Mouse (Mus musculus): Measurements from ENCODE around the gene Dab1. TPM values are rescaled to one million over a fixed set of nuclear protein-coding genes. Genes with fewer than 3 reads are reported as not detected.

Dab1 gene
- polyA plus RNA-seq, 1 experiment = not detected

DNA sequence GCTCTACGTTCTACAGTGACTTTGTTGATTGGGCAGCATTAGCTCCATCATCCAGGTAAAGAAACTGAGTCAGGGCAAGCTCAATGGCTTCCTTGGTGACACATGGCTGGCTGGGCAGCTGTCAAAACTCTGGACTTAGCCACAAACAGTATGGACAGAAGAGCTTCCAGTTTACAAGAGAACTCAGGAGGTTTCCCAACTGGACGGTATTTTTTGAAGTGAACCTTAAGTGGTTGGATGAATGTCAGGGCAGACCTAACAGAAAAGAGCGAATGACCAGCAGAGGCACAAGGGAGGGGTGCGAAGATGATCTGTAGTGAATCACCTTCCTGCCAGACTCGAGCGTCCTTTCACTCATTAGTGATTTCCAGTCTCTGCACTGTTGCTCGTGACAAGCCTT is 857.7 kb downstream of the Dab1 start:
- TF ChIP-seq CTCF (IDR thresholded peaks at IDR 0.05; ENCODE audit: borderline replicate concordance, insufficient read depth, low read length) (no peak), POLR2A (IDR thresholded peaks at IDR 0.05; ENCODE audit: low read depth, low read length) (no peak)
- H3K4me1 ChIP-seq (ENCODE audit: control insufficient read depth, insufficient read depth, low read length) = no peaks in the 10 kb centered on the region
- no peak overlapping the region for H3K27ac ChIP-seq (ENCODE audit: insufficient read depth, low read length)
- no peak overlapping the region for H3K4me3 ChIP-seq (ENCODE audit: insufficient read depth, low read length)

- TF ChIP-seq CTCF (IDR thresholded peaks at IDR 0.05; ENCODE audit: borderline replicate concordance, insufficient read depth, low read length) (no peak), POLR2A (IDR thresholded peaks at IDR 0.05; ENCODE audit: low read depth, low read length) (no peak)
- Histone ChIP-seq H3K27ac (ENCODE audit: insufficient read depth, low read length) (no peak overlapping the region), H3K4me1 (ENCODE audit: control insufficient read depth, insufficient read depth, low read length) (no peaks in the 10 kb centered on the region), H3K4me3 (ENCODE audit: insufficient read depth, low read length) (no peak overlapping the region)
These were observed 864.8 kb downstream of the Dab1 start for GRCm38 (mm10) chr4:104483948-104484347.

- Histone ChIP-seq H3K4me1 (ENCODE audit: control insufficient read depth, insufficient read depth, low read length) (no peaks in the 10 kb centered on the region), H3K27ac (ENCODE audit: insufficient read depth, low read length) (no peak overlapping the region), H3K4me3 (ENCODE audit: insufficient read depth, low read length) (no peak overlapping the region)
- TF ChIP-seq CTCF (IDR thresholded peaks at IDR 0.05; ENCODE audit: borderline replicate concordance, insufficient read depth, low read length) (no peak), POLR2A (IDR thresholded peaks at IDR 0.05; ENCODE audit: low read depth, low read length) (no peak)
These were observed 878.1 kb downstream of the Dab1 start for GRCm38 (mm10) chr4:104497221-104497620.

DNA sequence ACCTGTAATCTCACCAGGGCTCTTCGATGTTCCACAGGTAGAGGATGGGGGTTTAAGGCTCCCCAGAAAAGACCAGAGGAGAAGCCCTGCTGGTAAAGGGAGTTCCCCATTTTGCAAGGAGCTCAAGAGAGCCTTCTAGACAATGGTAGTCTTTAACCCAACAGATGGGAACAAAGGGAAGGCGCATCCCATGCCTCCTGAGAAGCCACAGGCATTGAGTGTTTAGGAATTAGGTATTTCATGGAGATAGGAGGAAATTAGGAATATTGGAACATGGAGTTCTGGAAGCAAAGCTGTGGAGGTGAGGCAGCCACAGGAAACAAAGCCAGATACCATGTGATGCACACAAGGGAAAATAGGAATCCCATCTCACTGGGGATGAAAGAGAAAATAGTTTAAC is 881.0 kb downstream of the Dab1 start:
- Histone ChIP-seq H3K4me1 (ENCODE audit: control insufficient read depth, insufficient read depth, low read length) (no peaks in the 10 kb centered on the region), H3K4me3 (ENCODE audit: insufficient read depth, low read length) (no peak overlapping the region), H3K27ac (ENCODE audit: insufficient read depth, low read length) (no peak overlapping the region)
- TF ChIP-seq CTCF (IDR thresholded peaks at IDR 0.05; ENCODE audit: borderline replicate concordance, insufficient read depth, low read length) = no peak
- TF ChIP-seq POLR2A (IDR thresholded peaks at IDR 0.05; ENCODE audit: low read depth, low read length) = no peak

GRCm38 (mm10) chr4:104500646-104501045 is 881.5 kb downstream of the Dab1 start:
- Histone ChIP-seq H3K27ac (ENCODE audit: insufficient read depth, low read length) (no peak overlapping the region), H3K4me3 (ENCODE audit: insufficient read depth, low read length) (no peak overlapping the region), H3K4me1 (ENCODE audit: control insufficient read depth, insufficient read depth, low read length) (no peaks in the 10 kb centered on the region)
- TF ChIP-seq POLR2A (IDR thresholded peaks at IDR 0.05; ENCODE audit: low read depth, low read length) (no peak), CTCF (IDR thresholded peaks at IDR 0.05; ENCODE audit: borderline replicate concordance, insufficient read depth, low read length) (no peak)

DNA sequence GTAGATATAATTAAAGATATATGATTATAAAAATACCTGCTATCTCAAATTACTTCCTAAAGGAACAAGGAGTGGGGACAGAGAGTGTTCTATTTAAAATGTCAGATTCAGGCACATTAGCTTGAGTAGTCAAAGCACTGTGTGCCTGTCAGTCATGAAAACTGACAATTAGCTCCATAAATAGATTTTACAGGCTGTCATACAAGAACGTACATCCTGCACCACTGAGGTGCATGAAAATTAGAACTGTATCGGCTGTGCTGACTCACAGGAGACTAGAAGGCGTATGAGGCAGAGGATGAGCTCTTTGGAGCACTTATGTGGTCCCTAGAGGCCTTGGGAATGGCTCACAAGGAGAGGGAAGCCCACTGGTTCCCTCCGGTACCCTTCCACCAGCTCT is 882.1 kb downstream of the Dab1 start:
- Histone ChIP-seq H3K4me1 (ENCODE audit: control insufficient read depth, insufficient read depth, low read length) (no peaks in the 10 kb centered on the region), H3K4me3 (ENCODE audit: insufficient read depth, low read length) (no peak overlapping the region), H3K27ac (ENCODE audit: insufficient read depth, low read length) (no peak overlapping the region)
- no peak for TF ChIP-seq POLR2A (IDR thresholded peaks at IDR 0.05; ENCODE audit: low read depth, low read length)
- TF ChIP-seq CTCF (IDR thresholded peaks at IDR 0.05; ENCODE audit: borderline replicate concordance, insufficient read depth, low read length) = no peak

DNA sequence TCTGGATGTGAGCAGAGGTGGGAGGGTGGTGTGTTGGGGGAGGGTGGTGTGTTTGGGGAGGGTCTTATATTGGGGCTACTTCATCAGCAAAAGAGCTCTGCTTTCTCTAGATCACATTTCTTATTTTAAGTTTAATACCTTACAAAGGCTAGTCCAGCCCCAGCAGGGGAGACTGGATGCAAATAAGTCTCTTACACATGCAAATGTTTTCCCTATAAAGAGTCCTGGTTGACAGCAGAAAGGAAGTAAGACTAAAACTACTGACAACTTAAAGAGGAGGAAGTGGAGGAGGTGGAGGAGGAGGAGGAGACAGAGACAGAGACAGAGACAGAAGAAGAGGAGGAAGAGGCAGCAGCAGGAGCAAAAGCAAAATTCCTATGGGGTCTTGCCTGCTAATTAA is 885.8 kb downstream of the Dab1 start:
- Histone ChIP-seq H3K27ac (ENCODE audit: insufficient read depth, low read length) (no peak overlapping the region), H3K4me1 (ENCODE audit: control insufficient read depth, insufficient read depth, low read length) (no peaks in the 10 kb centered on the region), H3K4me3 (ENCODE audit: insufficient read depth, low read length) (no peak overlapping the region)
- TF ChIP-seq POLR2A (IDR thresholded peaks at IDR 0.05; ENCODE audit: low read depth, low read length) (no peak), CTCF (IDR thresholded peaks at IDR 0.05; ENCODE audit: borderline replicate concordance, insufficient read depth, low read length) (no peak)

GRCm38 (mm10) chr4:104509230-104509985 is 890.2 kb downstream of the Dab1 start:
- H3K4me1 ChIP-seq (ENCODE audit: control insufficient read depth, insufficient read depth, low read length) = no peaks in the 10 kb centered on the region

GRCm38 (mm10) chr4:104511855-104512254 is 892.7 kb downstream of the Dab1 start:
- TF ChIP-seq POLR2A (IDR thresholded peaks at IDR 0.05; ENCODE audit: low read depth, low read length) (no peak), CTCF (IDR thresholded peaks at IDR 0.05; ENCODE audit: borderline replicate concordance, insufficient read depth, low read length) (no peak)
- Histone ChIP-seq H3K4me3 (ENCODE audit: insufficient read depth, low read length) (no peak overlapping the region), H3K27ac (ENCODE audit: insufficient read depth, low read length) (no peak overlapping the region), H3K4me1 (ENCODE audit: control insufficient read depth, insufficient read depth, low read length) (no peaks in the 10 kb centered on the region)

More at GRCm38 (mm10) chr4:104509230-104509985, 890.2 kb downstream of the Dab1 start:
- Histone ChIP-seq H3K4me3 (ENCODE audit: insufficient read depth, low read length) (no peak overlapping the region), H3K27ac (ENCODE audit: insufficient read depth, low read length) (no peak overlapping the region)
- TF ChIP-seq CTCF (IDR thresholded peaks at IDR 0.05; ENCODE audit: borderline replicate concordance, insufficient read depth, low read length) = no peak
- TF ChIP-seq POLR2A (IDR thresholded peaks at IDR 0.05; ENCODE audit: low read depth, low read length) = no peak

GRCm38 (mm10) chr4:104512513-104512912 is 893.4 kb downstream of the Dab1 start:
- Histone ChIP-seq H3K27ac (ENCODE audit: insufficient read depth, low read length) (no peak overlapping the region), H3K4me3 (ENCODE audit: insufficient read depth, low read length) (no peak overlapping the region), H3K4me1 (ENCODE audit: control insufficient read depth, insufficient read depth, low read length) (no peaks in the 10 kb centered on the region)
- TF ChIP-seq POLR2A (IDR thresholded peaks at IDR 0.05; ENCODE audit: low read depth, low read length) = no peak
- TF ChIP-seq CTCF (IDR thresholded peaks at IDR 0.05; ENCODE audit: borderline replicate concordance, insufficient read depth, low read length) = no peak

All from embryonic fibroblast, embryonic 13.5 days (primary cell).